Mouse (Mus musculus) lung, adult 2 months (tissue): ENCODE results near the gene Heyl.

ENCODE experiments used
- CTCF ChIP-seq: fragments of 200-500 bp; IDR thresholded peaks from 2 replicates; pipeline ENCODE4 v1.5.1; 2011; ENCODE audit warnings: mild to moderate bottlenecking, low read length, control low read depth; ENCODE audit not compliant: insufficient read depth
- POLR2A ChIP-seq: fragments of 200-500 bp; IDR thresholded peaks from 2 replicates; pipeline ENCODE4 v1.6.1; 2011; ENCODE audit warnings: low read depth, mild to moderate bottlenecking, control low read depth, low read length, borderline replicate concordance; ENCODE audit errors: extremely low read depth

DNA sequence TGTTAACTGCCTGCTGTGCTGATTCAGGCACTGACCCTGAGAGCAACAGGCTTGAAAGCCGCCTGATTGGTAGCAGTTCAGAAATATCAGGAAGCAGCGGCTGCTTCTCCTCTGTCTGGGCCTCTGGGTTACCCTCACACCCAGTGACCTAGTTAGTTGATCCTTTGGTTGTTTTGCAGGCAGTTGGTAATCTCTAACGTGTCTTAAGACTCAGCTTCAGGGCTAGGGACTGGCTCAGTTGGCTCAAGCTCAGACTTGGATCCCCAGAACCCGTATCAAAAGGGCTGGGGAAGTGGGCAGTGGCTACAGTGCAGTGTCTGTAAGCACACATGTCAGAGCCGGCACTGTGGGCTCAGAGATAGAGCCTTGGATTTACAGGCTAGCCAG, 62.8 kb downstream of the Heyl start:
- TF ChIP-seq POLR2A (no peak), CTCF (no peak)
